Mouse (Mus musculus): ENCODE measurements around the gene Kcnq1. TPM values are rescaled to one million over a fixed set of nuclear protein-coding genes. Genes with fewer than 3 reads are reported as not detected.

Gene Kcnq1
- polyA plus RNA-seq, 1 experiment from 2014 or later, result 0.87 TPM

- H3K9ac ChIP-seq, result no peak overlapping the region
- H3K27me3 ChIP-seq, result peaks cover 27% of the 10 kb centered on the region; the same call in 1 of the 2 replicates
- H3K4me2 ChIP-seq, result no peak overlapping the region
- no peak for ATAC-seq (ENCODE audit: low FRiP score)
- H3K36me3 ChIP-seq (replicated peaks), result no peaks in the 10 kb centered on the region
- H3K27ac ChIP-seq, result no peak overlapping the region
- H3K9me3 ChIP-seq, result no peaks in the 10 kb centered on the region
- no peak overlapping the region for H3K4me3 ChIP-seq (replicated peaks)
- 86% methylated on average over 7 of the region's 7 CpGs for WGBS
- no peaks in the 10 kb centered on the region for H3K4me1 ChIP-seq
Measured at GRCm38 (mm10) chr7:143311471-143311870, 205.3 kb downstream of the Kcnq1 start.

DNA sequence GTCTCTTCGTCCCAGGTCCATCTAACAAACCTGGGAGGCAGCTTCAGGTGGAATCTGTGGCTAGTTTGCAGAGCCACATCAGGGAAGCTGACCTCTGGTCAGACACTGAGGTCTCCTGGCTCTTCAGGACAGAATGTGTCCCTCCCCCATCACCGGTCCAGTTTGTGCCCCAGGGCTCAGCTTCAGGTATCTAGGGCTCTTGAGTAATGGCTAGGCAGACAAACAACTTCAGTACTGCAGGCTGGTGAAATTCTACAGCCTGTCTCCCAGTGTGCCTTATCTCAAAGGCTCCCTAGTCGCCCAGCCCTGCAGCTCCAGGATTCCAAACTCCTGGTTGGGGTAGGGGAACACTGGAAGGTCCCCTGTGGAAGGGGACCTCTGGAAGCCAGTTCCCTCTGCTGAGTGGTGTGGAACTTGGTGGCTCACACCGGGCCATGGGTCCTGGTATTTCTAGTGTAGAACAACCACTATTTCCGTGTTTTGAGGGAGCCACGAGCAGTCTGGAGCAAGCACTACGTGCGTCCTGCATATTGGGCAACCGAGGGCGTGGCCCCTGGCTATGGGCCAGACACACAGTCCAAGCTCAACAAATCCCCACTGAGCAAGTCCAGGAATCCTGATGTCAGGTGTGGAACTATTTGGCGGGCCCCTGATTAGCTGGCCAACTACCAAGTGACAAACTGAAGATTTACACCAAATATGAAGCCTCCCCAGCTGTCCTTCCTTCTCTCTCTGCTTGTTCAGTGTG lies 207.6 kb downstream of the Kcnq1 start:
- Histone ChIP-seq H3K4me1 (no peaks in the 10 kb centered on the region), H3K27me3 (peaks cover 42% of the 10 kb centered on the region; the same call in 1 of the 2 replicates), H3K36me3 (replicated peaks) (no peaks in the 10 kb centered on the region), H3K4me2 (no peak overlapping the region), H3K4me3 (replicated peaks) (no peak overlapping the region), H3K27ac (no peak overlapping the region), H3K9me3 (no peaks in the 10 kb centered on the region), H3K9ac (no peak overlapping the region)
- no peak for ATAC-seq (ENCODE audit: low FRiP score)
- WGBS, result 90% methylated on average over 11 of the region's 11 CpGs

- no peak overlapping the region for H3K4me3 ChIP-seq (replicated peaks)
- no peak for ATAC-seq (ENCODE audit: low FRiP score)
- no peak overlapping the region for H3K4me2 ChIP-seq
- no peak overlapping the region for H3K9ac ChIP-seq
- H3K4me1 ChIP-seq, result no peaks in the 10 kb centered on the region
- peaks cover 63% of the 10 kb centered on the region for H3K27me3 ChIP-seq
- H3K36me3 ChIP-seq (replicated peaks), result no peaks in the 10 kb centered on the region
- H3K9me3 ChIP-seq, result no peaks in the 10 kb centered on the region
- no peak overlapping the region for H3K27ac ChIP-seq
- 77% methylated on average over 5 of the region's 5 CpGs for WGBS
Measured at GRCm38 (mm10) chr7:143318512-143318911, 212.3 kb downstream of the Kcnq1 start.

DNA sequence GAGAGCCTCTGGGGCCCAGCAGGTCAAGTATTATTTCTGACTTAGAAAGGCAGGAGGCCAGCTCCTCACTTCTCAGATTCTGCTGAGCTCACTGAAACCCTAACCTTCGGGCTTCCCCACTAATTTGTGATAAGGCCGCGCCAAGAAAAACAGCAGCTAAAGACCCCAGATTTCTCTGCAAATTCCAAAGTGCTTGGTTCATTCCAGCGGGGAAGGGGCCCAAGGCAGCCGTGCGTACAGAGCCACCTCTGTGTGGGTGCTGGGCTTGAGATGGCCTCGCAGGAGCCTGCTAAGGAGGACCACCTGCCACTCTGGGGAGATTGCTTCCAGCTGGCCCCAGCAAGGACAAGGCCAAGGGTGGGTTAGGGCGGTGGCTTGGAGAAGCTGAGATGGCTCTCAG lies 214.2 kb downstream of the Kcnq1 start:
- H3K36me3 ChIP-seq (replicated peaks), result no peaks in the 10 kb centered on the region
- H3K27me3 ChIP-seq, result peaks cover 69% of the 10 kb centered on the region
- no peak for ATAC-seq (ENCODE audit: low FRiP score)
- H3K4me3 ChIP-seq (replicated peaks), result no peak overlapping the region
- H3K9ac ChIP-seq, result no peak overlapping the region
- peaks cover 5% of the 10 kb centered on the region; the same call in 1 of the 2 replicates for H3K4me1 ChIP-seq
- WGBS, result 79% methylated on average over 8 of the region's 8 CpGs
- H3K9me3 ChIP-seq, result no peaks in the 10 kb centered on the region
- H3K27ac ChIP-seq, result no peak overlapping the region
- no peak overlapping the region for H3K4me2 ChIP-seq

- Histone ChIP-seq H3K4me3 (replicated peaks) (no peak overlapping the region), H3K27me3 (peaks cover 90% of the 10 kb centered on the region), H3K27ac (no peak overlapping the region), H3K9me3 (no peaks in the 10 kb centered on the region), H3K9ac (no peak overlapping the region), H3K36me3 (replicated peaks) (no peaks in the 10 kb centered on the region), H3K4me1 (peaks cover 5% of the 10 kb centered on the region; the same call in 1 of the 2 replicates), H3K4me2 (no peak overlapping the region)
- 55% methylated on average over 16 of the region's 16 CpGs for WGBS
- ATAC-seq (ENCODE audit: low FRiP score), result no peak
Measured at GRCm38 (mm10) chr7:143325051-143325450, 218.9 kb downstream of the Kcnq1 start.

GRCm38 (mm10) chr7:143328185-143328915 lies 222.2 kb downstream of the Kcnq1 start:
- H3K4me3 ChIP-seq (replicated peaks), result no peak overlapping the region
- 88% methylated on average over 18 of the region's 18 CpGs for WGBS
- no peak overlapping the region for H3K9ac ChIP-seq
- no peak overlapping the region for H3K4me2 ChIP-seq
- peaks cover 96% of the 10 kb centered on the region for H3K27me3 ChIP-seq
- H3K9me3 ChIP-seq, result no peaks in the 10 kb centered on the region
- peaks cover 5% of the 10 kb centered on the region; the same call in 1 of the 2 replicates for H3K4me1 ChIP-seq
- ATAC-seq (ENCODE audit: low FRiP score), result no peak
- H3K36me3 ChIP-seq (replicated peaks), result no peaks in the 10 kb centered on the region
- no peak overlapping the region for H3K27ac ChIP-seq

DNA sequence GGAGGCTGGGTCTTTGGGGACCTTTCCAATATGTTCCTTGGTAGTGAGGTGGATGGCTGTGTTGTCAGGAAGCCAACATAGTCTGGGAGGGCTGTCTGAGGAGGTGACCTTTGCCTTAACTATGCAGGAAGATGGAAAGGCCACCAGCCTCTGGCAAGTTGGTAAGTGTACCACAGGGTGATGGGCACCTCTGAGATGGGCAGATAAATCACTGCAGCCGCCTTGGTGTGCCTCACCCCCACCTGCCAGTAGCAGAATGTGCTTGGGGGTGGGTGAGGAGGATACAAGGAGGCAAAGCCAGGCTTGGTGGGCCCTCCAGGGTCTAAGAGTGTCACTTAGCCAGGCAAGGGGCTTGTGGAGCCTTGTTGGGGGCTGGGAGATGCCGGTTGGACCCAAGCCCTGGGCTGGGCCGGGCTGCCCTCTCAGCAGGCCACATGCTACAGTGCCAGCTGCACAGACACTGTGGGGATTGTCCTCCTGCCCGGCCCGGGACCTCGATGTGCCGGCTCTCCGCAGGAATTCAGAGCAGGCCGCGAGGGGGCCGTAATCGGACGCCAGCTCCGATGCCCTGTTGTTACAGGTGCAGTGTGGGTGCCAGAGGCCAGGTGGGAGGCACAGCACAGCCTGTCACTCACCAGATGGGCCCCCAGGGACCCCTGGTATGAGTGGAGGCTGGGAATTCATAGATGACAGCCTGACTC lies 223.1 kb downstream of the Kcnq1 start:
- H3K27ac ChIP-seq, result no peak overlapping the region
- H3K27me3 ChIP-seq, result peaks cover 96% of the 10 kb centered on the region
- no peak for ATAC-seq (ENCODE audit: low FRiP score)

DNA sequence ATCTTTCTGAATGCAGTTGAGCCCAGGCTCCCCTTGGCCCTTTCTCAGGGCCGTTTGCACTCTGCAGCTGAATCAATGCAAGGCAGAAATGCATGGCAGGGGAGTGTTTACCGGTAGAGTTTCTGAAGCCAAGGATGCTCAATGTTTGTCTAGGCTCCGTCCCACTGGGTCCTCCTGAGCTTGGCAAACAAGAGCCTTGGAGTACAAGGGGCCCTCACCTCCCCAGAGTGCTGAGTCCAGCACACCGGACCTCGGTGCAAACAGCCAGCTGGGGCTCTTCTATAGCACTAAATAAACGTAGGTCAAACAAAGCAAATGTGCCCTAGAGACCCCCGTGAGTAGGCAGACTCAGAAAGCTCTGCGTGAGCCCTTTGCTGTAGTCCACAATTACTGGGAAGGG lies 226.9 kb downstream of the Kcnq1 start:
- no peak for ATAC-seq (ENCODE audit: low FRiP score)
- no peaks in the 10 kb centered on the region for H3K4me1 ChIP-seq
- peaks cover 96% of the 10 kb centered on the region for H3K27me3 ChIP-seq
- no peak overlapping the region for H3K9ac ChIP-seq
- H3K27ac ChIP-seq, result no peak overlapping the region
- no peaks in the 10 kb centered on the region for H3K36me3 ChIP-seq (replicated peaks)
- no peak overlapping the region for H3K4me3 ChIP-seq (replicated peaks)
- no peak overlapping the region for H3K4me2 ChIP-seq
- peaks cover 4% of the 10 kb centered on the region for H3K9me3 ChIP-seq
- 64% methylated on average over 8 of the region's 8 CpGs for WGBS

More for the DNA sequence above, 223.1 kb downstream of the Kcnq1 start:
- no peaks in the 10 kb centered on the region for H3K9me3 ChIP-seq
- 86% methylated on average over 14 of the region's 14 CpGs for WGBS
- H3K4me1 ChIP-seq, result peaks cover 5% of the 10 kb centered on the region; the same call in 1 of the 2 replicates
- H3K4me2 ChIP-seq, result no peak overlapping the region
- H3K36me3 ChIP-seq (replicated peaks), result no peaks in the 10 kb centered on the region
- H3K4me3 ChIP-seq (replicated peaks), result no peak overlapping the region
- no peak overlapping the region for H3K9ac ChIP-seq

DNA sequence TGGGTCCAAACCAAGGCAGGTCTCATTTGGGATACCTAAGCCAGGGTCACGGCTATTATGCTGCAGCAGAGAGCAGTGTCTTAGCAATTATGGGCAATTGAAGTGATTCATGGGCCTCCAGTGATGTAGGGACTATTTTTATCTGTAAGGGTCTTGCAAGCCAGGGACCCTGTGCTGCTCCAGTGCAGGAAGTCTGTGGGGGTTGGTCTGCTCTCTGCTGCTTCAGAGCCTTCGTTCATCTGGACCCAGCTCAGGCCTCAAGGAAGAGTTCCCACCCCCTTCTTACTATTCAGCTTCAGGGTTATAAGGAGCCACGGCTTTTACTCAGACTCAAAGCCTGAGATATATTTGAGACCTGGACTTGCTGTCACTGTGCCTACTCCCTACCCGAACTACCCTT lies 227.4 kb downstream of the Kcnq1 start:
- H3K9ac ChIP-seq, result no peak overlapping the region
- no peaks in the 10 kb centered on the region for H3K36me3 ChIP-seq (replicated peaks)
- peaks cover 7% of the 10 kb centered on the region for H3K9me3 ChIP-seq
- no peak overlapping the region for H3K4me2 ChIP-seq
- no peak overlapping the region for H3K27ac ChIP-seq
- no peak for ATAC-seq (ENCODE audit: low FRiP score)
- H3K4me3 ChIP-seq (replicated peaks), result no peak overlapping the region
- WGBS, result 70% methylated on average over 4 of the region's 4 CpGs
- H3K27me3 ChIP-seq, result peaks cover 97% of the 10 kb centered on the region
- no peaks in the 10 kb centered on the region for H3K4me1 ChIP-seq

DNA sequence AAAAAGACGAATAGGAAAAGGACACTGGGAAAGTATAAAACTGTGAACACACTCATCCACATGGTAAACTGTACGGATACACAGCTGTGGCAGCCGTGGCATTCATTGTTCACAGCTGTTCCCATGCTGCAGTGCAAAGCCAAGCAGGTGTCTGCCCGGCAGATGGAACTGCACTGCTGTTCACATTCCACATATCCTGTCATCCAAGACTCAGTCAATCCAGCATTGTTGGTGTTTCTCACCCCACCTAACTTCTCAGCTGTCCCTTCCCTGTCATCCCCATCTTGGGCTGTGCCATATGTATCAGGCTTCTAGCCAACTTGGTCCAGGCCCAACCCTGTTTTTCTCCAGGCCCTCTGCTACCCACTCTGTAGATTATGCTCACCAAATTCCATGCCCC lies 232.5 kb downstream of the Kcnq1 start:
- 76% methylated on average over 4 of the region's 4 CpGs for WGBS

GRCm38 (mm10) chr7:143340601-143341281 lies 234.6 kb downstream of the Kcnq1 start:
- H3K9me3 ChIP-seq, result peaks cover 7% of the 10 kb centered on the region
- H3K27ac ChIP-seq, result no peak overlapping the region
- H3K4me1 ChIP-seq, result peaks cover 25% of the 10 kb centered on the region
- WGBS, result 18% methylated on average over 15 of the region's 15 CpGs
- peak; percentile 90 for ATAC-seq (ENCODE audit: low FRiP score)
- H3K4me3 ChIP-seq (replicated peaks), result no peak overlapping the region
- no peak overlapping the region for H3K4me2 ChIP-seq
- no peaks in the 10 kb centered on the region for H3K36me3 ChIP-seq (replicated peaks)
- H3K9ac ChIP-seq, result no peak overlapping the region
- H3K27me3 ChIP-seq, result peaks cover 93% of the 10 kb centered on the region

More for the DNA sequence above, 232.5 kb downstream of the Kcnq1 start:
- H3K4me1 ChIP-seq, result peaks cover 18% of the 10 kb centered on the region
- H3K27me3 ChIP-seq, result peaks cover 94% of the 10 kb centered on the region
- no peak overlapping the region for H3K4me3 ChIP-seq (replicated peaks)
- no peak overlapping the region for H3K4me2 ChIP-seq
- H3K9ac ChIP-seq, result no peak overlapping the region
- ATAC-seq (ENCODE audit: low FRiP score), result no peak
- H3K9me3 ChIP-seq, result peaks cover 7% of the 10 kb centered on the region
- no peak overlapping the region for H3K27ac ChIP-seq
- no peaks in the 10 kb centered on the region for H3K36me3 ChIP-seq (replicated peaks)

All from forebrain, embryonic 12.5 days (tissue).